Mouse (Mus musculus): ENCODE results near the gene Gm20931.
"Not testable (repeated sequence)": the region's sequence is repeated elsewhere in the genome, so short reads cannot be mapped to it uniquely, and the experiment has no call there.

Gm20931 gene

DNA sequence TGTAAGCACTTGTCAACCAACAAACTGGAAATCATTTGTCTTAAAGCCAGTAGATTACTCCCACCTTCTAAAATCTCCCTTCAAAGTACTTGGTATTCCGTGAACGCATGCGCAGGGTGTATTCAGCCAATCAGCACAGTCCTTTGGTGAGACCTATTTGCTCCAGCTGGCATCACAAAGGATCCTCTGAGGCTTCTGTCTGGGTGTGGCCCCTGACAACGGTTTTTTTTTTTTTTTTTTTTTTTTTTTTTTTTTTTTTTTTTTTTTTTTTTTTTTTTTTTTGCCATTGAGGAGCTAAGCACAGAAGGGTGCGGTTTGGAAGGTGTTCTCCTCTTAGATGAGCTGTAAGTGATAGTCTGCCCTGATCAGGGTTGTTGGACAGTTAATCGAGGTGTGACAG is at the start of gene Gm20931:
Gm20931 (plus strand) TSS at position 301 of the 400 bp plus-strand sequence.
- DNase-seq = not testable (repeated sequence)
